Mouse (Mus musculus) cerebellum, adult 9-11 months (tissue): ENCODE data around the gene Cep55.

Experiments used
- DNase-seq: peaks from one replicate; pipeline ENCODE4 v3.0.0; 2022

Gene Cep55

GRCm38 (mm10) chr19:38109506-38110242, 54.9 kb downstream of the Cep55 start:
- DNase-seq = no peak

DNA sequence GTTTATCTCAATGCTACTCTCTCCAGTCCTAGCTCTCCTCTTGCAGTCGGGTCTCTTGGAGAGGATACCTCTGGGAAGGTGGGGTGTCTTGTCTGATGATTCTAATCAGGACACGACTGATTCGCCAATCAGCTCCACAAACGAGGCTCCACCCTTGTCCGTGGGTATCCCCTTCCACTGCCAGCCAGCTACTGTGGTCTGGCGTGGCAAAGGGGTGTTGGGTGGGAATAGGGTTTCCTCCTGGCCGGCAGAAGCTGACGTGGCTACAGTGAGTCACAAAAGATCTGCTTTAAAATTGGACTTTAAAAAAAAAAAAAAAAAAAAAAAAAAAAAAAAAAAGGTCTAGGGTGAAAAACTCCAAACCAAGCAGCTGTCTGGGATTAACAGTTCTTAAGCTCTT, 56.2 kb downstream of the Cep55 start:
- DNase-seq = no peak

GRCm38 (mm10) chr19:38112575-38112974, 57.8 kb downstream of the Cep55 start:
- no peak for DNase-seq

DNA sequence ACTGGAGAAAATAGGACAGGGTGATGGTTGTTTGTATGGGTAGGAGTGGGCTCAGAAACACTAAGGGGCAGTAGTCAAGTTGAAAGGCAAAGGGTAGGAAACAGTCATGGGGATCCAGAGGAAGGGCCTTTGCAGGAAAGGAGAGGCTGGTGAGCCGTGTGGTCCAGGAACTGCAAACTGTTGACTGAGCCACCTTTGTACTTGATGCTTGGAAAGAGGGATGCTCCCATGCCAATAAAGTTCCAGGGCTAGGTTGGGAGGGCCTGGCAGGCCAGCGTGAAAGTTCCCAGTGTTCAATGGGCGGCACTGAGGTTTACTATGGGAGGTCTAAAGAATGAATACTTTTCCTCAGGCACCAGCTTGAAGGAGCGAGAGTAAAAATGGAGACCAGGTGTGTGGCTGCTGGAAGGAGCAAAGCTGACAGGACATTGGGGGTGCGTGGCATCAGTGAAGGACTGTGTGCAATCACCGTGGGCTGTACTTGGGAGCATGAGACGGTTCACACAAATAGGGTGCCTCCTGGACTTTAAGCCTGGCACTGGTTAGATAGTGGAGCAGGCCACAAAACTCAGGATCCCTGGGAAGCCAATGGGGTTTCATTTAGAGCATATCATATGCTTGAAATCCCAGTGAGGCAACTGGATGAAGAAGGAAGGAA, 60.2 kb downstream of the Cep55 start:
- DNase-seq = no peak

DNA sequence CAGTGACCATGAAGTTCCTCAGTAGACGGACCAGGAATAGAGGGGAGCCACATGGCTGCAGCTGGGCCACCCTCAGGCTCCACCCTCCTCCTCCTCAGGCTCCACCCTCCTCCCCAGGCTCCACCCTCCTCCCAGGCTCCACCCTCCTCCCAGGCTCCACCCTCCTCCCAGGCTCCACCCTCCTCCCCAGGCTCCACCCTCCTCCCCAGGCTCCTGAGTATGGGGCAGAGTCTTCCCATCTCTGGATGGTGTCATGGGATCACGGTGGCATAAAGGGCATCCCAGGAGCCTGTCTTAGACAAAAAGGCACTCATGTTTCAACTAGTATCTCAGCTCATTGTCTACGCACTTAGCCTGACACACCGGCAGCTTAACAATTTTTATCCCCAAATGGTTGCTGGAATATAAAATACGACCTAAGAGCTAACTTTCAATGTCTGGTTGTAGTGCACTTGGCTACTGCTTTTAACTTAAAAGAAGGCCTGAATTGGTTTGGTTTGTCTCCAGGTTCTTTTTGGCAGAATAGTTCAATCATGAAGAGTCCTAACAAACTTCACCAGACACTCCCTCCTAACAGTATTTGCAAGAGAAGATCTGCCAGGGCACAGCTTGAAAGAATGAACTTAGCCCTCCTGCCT, 65.4 kb downstream of the Cep55 start:
- no peak for DNase-seq

DNA sequence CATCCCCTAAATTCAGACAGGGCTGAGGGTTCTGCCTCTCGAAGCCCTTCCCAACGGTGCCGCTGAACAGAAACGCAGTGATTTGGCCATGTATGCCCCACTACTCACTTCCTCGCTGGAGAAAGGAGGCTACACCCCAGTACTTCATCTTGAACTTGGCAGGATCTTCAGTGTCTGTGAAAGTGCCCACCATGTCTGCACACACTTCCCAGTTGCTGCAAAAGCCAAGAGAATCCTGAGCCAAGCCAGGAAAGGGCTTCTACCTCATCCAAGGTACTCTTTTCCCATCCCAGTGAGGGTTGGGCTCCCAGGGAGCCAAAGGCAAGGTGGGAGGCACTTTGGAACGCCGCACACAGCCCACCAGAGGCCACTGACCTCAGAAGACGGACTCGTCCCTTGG, 69.1 kb downstream of the Cep55 start:
- no peak for DNase-seq
